Mouse (Mus musculus) lung, embryonic 16.5 days (tissue): ENCODE results near the gene Rftn1. TPM values are rescaled to one million over a fixed set of nuclear protein-coding genes. Genes with fewer than 3 reads are reported as not detected.

Source experiments
- ATAC-seq: fragments of 200-750 bp; cut with Nextera tagmentation; 2 replicates; pipeline ENCODE4 v1.8.0; 2017; ENCODE audit warnings: low read depth, mild to moderate bottlenecking, moderate library complexity
- H3K27ac ChIP-seq: fragments of 300-500 bp; sonication (generic); 2 replicates; pipeline ENCODE4 v1.5.1; 2014; ENCODE audit warnings: mild to moderate bottlenecking, control low read depth, low read length
- H3K27me3 ChIP-seq: fragments of 300-500 bp; sonication (generic); 2 replicates; pipeline ENCODE4 v1.6.1; 2014; ENCODE audit warnings: low read depth, low read length, mixed read lengths; ENCODE audit not compliant: control insufficient read depth, insufficient read depth
- H3K36me3 ChIP-seq: fragments of 300-500 bp; sonication (generic); 2 replicates; pipeline ENCODE4 v1.6.1; 2014; ENCODE audit warnings: low read length; ENCODE audit not compliant: control insufficient read depth, insufficient read depth
- H3K4me1 ChIP-seq: fragments of 300-500 bp; sonication (generic); replicated peaks from 2 replicates; pipeline ENCODE4 v1.6.1; 2014; ENCODE audit warnings: low read length, mixed read lengths; ENCODE audit not compliant: control insufficient read depth, insufficient read depth
- H3K4me2 ChIP-seq: fragments of 300-500 bp; sonication (generic); 2 replicates; pipeline ENCODE4 v1.6.1; 2014; ENCODE audit warnings: low read depth, low read length, control low read depth
- H3K4me3 ChIP-seq: fragments of 300-500 bp; sonication (generic); 2 replicates; pipeline ENCODE4 v1.5.1; 2014; ENCODE audit warnings: mild to moderate bottlenecking, low read length, control low read depth
- H3K9ac ChIP-seq: fragments of 300-500 bp; sonication (generic); 2 replicates; pipeline ENCODE4 v1.6.1; 2014; ENCODE audit warnings: low read length, control low read depth
- H3K9me3 ChIP-seq: fragments of 300-500 bp; sonication (generic); 2 replicates; pipeline ENCODE4 v1.6.1; 2016; ENCODE audit warnings: low read length; ENCODE audit not compliant: control insufficient read depth
- WGBS: fragments of 180-500 bp; shearing (Covaris S2); extraction: QIAGEN DNeasy Blood & Tissue Kit; methylation state at CpG from one replicate; pipeline ENCODE4 v1.1.7; 2014; 5-methylcytosine and 5-hydroxymethylcytosine counted together
- polyA plus RNA-seq: library from polyadenylated mRNA; unstranded; fragments of >200 nt; fragmentation: Nextera tagmentation; extraction: Ambion mirVana; gene quantifications from 2 replicates; pipeline ENCODE4 v1.2.1, GENCODE M21; 2015

Gene Rftn1
- polyA plus RNA-seq, 1 experiment from 2014 or later: 18.2 TPM

DNA sequence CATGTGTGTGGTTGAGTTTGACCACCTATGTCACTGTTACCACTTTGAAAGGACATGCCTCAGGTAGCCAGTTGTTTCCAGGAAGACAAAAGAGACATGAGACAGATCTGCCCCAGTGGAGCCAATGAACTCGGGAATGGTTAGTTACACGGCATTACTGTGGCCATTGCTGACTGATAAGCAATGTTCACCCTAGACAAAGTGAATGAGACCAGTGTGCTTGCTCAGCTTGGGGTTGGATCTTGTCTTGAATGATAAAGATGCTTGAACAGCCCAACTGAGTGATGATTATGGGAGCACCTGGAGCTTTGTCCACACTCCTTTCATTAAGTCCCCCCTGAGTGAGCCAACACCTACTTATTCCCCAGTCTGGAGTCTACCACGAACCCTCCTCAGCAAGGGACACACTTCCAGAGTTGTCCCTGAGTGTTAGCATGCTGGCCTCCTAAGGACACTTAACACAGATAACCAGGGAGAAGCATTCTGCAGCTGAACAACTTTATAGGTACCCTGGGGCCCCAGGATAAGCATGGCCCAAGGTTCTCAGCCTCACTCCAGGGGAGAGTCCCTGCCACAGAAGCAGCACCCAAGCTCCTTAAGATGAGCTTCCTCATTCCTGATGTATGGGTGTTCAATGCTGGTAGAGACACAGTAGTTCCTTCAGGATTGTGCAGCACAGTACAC, 149.6 kb downstream of the Rftn1 start:
- ATAC-seq: no peak
- Histone ChIP-seq H3K4me1 (no peaks in the 10 kb centered on the region), H3K27ac (no peak overlapping the region), H3K27me3 (no peaks in the 10 kb centered on the region), H3K9ac (no peak overlapping the region), H3K9me3 (no peaks in the 10 kb centered on the region), H3K4me3 (no peak overlapping the region), H3K36me3 (no peaks in the 10 kb centered on the region), H3K4me2 (no peak overlapping the region)
- 86% methylated on average over 3 of the region's 3 CpGs for WGBS

DNA sequence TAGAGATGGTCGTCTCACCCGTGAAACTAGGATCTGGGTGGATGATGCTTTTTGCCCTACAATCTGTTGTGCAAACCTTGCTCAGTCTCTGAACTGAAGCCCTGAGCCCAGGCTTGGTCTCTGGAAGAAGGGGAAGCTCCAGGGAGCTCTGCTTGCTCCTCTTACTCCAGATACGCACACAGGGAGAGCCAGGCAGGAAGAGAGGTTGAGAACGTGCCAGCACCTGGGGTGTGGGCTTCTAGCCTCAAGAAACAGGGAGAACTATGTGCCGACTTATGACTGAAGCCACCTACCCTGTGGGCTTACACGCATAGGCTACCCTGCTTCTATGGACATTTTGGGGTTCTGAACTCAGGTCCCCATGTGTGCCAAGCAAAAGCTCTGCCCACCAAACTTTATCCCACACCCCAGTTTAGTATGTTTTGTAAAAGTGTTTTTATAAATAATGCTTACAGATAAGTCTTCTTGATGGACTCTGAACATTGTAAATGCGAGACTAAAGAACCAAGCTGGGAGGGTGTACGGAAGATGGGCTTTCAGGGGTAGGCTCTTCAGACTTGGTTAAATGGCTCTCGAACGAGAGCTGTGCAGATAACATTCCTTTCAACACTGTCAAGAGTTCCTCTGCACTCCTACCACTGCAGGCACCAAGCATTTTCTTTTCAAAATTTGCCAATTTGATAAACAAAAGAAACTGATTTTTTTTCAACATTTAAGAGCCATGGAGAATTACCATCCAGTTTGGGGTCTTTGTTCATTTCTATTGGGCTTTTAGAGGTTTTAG, 152.4 kb downstream of the Rftn1 start:
- H3K36me3 ChIP-seq: no peaks in the 10 kb centered on the region
- WGBS: 57% methylated on average over 10 of the region's 10 CpGs
- H3K9ac ChIP-seq: no peak overlapping the region
- ATAC-seq: no peak
- no peaks in the 10 kb centered on the region for H3K27me3 ChIP-seq
- no peak overlapping the region for H3K4me3 ChIP-seq
- H3K9me3 ChIP-seq: no peaks in the 10 kb centered on the region
- no peak overlapping the region for H3K4me2 ChIP-seq
- H3K27ac ChIP-seq: no peak overlapping the region
- no peaks in the 10 kb centered on the region for H3K4me1 ChIP-seq

DNA sequence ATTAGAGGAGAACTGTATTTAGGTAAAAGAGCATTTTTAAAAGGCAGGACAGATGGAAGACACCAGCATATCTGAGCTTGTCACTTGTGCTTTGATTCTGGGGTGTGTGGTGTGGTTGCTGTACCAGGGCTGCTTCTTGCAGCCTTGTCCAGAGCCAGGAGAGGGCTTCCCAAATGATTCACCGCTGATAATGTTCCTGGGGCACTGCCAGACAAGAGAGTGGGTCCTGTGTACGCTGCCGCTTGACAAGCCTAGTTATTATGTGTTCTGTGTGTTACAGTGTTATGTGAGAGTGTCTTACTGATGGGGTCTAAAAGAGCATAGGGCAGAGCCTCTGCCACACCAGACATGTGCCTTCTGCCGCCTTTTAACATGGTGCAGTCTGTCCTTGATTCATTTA, 153.1 kb downstream of the Rftn1 start:
- ATAC-seq: no peak
- WGBS: 80% methylated on average over 4 of the region's 4 CpGs
- H3K4me1 ChIP-seq: no peaks in the 10 kb centered on the region
- H3K4me3 ChIP-seq: no peak overlapping the region
- H3K27ac ChIP-seq: no peak overlapping the region
- H3K9me3 ChIP-seq: no peaks in the 10 kb centered on the region
- H3K9ac ChIP-seq: no peak overlapping the region
- no peaks in the 10 kb centered on the region for H3K36me3 ChIP-seq
- H3K27me3 ChIP-seq: no peaks in the 10 kb centered on the region
- H3K4me2 ChIP-seq: no peak overlapping the region

DNA sequence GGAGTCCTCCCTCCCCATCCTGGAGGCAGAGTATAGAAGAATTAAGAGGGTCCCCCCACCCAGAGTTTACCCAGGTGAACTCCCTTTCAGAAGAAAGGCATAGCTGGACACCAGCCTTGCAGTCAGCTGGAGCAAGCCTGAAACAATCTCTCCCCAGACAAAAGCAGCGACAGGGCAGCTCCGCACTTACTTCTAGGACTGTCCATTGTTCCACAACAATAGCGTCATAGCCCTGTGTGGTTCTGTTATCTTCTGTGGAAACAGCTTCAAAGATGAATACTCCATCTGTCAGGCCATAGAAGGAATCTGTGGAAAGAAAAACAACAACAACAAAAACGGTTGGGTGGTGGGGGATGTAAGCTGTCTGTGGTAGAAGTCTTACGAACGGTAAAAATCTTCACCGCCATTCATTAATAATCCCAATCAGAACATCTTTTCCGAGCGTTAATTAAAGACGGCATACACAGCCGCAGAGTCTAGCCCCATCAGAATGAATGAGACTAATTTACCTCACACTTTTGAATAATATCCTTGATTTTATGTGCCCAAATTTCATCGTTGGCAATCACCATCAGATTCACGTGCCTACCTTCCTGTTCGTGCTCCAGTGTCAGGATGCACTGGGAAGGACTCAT, 153.6 kb downstream of the Rftn1 start:
- 88% methylated on average over 14 of the region's 14 CpGs for WGBS
- no peak for ATAC-seq
- Histone ChIP-seq H3K27ac (no peak overlapping the region), H3K9ac (no peak overlapping the region), H3K27me3 (no peaks in the 10 kb centered on the region), H3K4me2 (no peak overlapping the region), H3K9me3 (no peaks in the 10 kb centered on the region), H3K4me3 (no peak overlapping the region), H3K4me1 (no peaks in the 10 kb centered on the region), H3K36me3 (no peaks in the 10 kb centered on the region)

DNA sequence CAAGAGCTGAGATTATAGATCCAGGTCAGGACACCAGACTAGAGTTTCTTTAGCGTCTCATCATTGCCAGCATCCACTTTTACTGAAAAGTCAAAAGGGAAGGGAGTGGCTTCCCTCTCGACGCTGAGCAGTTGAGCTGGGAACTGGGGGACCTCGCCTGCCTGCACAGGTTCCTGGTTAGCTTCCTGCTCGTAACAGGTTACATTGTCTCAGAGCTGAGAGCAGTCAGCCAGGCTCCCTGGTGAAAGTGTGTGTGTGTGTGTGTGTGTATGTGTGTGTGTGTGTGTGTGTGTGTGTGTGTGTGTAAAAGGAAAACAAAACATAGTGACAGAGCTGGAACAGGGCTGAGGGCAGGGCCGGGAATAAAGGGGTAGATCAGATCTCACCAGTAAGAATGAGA, 156.8 kb downstream of the Rftn1 start:
- Histone ChIP-seq H3K4me2 (no peak overlapping the region), H3K27me3 (no peaks in the 10 kb centered on the region), H3K27ac (no peak overlapping the region), H3K9me3 (no peaks in the 10 kb centered on the region), H3K36me3 (no peaks in the 10 kb centered on the region), H3K9ac (no peak overlapping the region), H3K4me1 (no peaks in the 10 kb centered on the region; the same call in 1 of the 2 replicates), H3K4me3 (no peak overlapping the region)
- no peak for ATAC-seq
- 49% methylated on average over 6 of the region's 6 CpGs for whole genome bisulfite sequencing

DNA sequence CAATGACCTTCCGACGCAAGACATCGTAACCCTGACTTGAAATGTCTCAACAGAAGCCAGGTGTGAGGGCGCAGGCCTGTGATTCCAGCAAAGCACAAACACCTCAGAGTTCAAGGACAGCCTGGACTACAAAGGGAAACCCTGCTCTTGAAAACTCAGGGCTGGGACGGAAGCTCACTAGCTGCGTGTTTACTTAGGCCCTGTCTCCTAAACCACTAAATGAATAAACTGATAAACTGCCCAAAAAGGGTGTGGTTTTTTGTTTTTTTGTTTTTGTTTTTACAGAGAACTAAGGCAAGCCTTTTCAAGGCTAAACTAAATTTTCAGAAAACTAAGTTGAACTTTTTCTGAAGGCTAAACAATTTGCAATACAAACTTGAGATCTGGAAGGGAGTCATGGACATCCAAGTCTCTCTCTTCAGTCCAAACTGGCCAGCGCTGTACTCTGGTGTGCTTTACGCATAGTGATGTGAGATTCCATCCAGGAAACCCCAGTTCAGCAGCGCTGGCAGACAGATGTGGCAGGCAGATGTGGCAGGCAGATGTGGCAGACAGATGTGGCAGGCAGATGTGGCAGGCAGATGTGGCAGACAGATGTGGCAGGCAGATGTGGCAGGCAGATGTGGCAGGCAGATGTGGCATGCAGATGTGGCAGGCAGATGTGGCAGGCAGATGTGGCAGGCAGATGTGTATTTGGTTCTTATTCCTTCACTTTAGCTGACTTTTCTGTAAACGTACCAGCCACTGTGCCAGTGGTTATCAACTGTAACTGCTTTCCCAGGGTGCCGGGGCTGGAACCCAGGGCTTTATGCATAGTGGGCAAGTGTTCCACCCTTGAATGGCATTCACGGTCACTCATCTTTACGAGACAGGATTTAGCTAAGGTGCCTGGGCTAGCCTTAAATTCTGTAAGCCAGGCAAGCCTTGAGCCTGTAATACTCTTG, 158.7 kb downstream of the Rftn1 start:
- H3K9ac ChIP-seq: no peak overlapping the region
- no peak overlapping the region for H3K4me2 ChIP-seq
- no peak overlapping the region for H3K4me3 ChIP-seq
- no peak for ATAC-seq
- no peaks in the 10 kb centered on the region for H3K36me3 ChIP-seq
- 71% methylated on average over 13 of the region's 13 CpGs for WGBS
- H3K27me3 ChIP-seq: no peaks in the 10 kb centered on the region
- H3K27ac ChIP-seq: no peak overlapping the region
- H3K9me3 ChIP-seq: no peaks in the 10 kb centered on the region
- no peaks in the 10 kb centered on the region; the same call in 1 of the 2 replicates for H3K4me1 ChIP-seq

DNA sequence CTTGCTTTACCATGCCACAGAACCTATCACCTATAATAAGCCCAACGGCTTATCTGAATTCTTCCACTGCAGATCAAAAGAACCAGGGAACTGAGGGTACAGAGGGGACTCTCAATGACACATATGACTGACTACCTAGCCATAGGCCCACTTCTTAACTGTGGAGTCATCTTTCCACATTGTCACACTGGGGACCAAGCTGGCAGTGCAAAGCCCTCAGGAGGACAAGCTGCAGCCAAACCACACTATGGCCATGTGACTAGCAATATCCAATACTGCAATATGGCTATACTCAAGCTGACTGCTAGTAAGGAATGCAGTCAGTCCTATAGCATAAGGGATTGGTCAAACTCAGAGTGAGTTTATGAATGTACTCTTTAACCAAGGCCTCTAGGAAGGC, 164.8 kb downstream of the Rftn1 start:
- ATAC-seq: no peak
- H3K4me3 ChIP-seq: no peak overlapping the region
- H3K4me1 ChIP-seq: peaks cover under 1% of the 10 kb centered on the region; the same call in 1 of the 2 replicates
- no peak overlapping the region for H3K27ac ChIP-seq
- no peaks in the 10 kb centered on the region for H3K27me3 ChIP-seq
- 63% methylated on average over 1 of the region's 1 CpGs for WGBS
- H3K9ac ChIP-seq: no peak overlapping the region
- H3K36me3 ChIP-seq: no peaks in the 10 kb centered on the region
- H3K4me2 ChIP-seq: no peak overlapping the region
- H3K9me3 ChIP-seq: no peaks in the 10 kb centered on the region

DNA sequence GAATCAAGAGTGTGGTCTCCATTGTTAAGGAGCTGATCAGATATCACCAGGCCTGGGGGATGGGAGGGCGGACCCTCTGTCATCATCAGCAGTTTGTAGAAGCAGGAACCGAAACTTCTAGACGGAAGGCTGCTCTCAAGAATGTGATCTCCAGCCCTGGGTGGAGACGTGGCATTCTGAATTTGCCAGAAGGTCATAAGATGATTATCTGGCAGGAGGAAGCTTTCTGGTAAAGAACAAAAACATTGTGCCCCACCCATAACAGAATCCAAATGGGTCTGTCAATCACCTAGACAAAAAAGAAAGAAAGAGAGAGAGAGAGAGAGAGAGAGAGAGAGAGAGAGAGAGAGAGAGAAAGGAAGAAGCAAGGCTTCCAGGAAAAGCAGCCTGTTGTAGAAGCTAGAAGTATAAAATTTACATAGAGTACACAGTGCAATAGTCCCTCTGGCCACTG, 165.3 kb downstream of the Rftn1 start:
- 44% methylated on average over 4 of the region's 4 CpGs for WGBS
- H3K9me3 ChIP-seq: no peaks in the 10 kb centered on the region
- H3K36me3 ChIP-seq: no peaks in the 10 kb centered on the region
- no peak overlapping the region for H3K27ac ChIP-seq
- no peak overlapping the region for H3K9ac ChIP-seq
- no peak overlapping the region for H3K4me2 ChIP-seq
- no peaks in the 10 kb centered on the region for H3K27me3 ChIP-seq
- H3K4me1 ChIP-seq: peaks cover 4% of the 10 kb centered on the region; the same call in 1 of the 2 replicates
- ATAC-seq: no peak
- no peak overlapping the region for H3K4me3 ChIP-seq
